Mouse (Mus musculus): ENCODE measurements at regions not wholly inside any gene's neighbourhood (a gene's known extent, or its start where the extent isn't known, plus 50 kb on each side); places are given as distances from the start of the nearest gene placed in this dataset.

DNA sequence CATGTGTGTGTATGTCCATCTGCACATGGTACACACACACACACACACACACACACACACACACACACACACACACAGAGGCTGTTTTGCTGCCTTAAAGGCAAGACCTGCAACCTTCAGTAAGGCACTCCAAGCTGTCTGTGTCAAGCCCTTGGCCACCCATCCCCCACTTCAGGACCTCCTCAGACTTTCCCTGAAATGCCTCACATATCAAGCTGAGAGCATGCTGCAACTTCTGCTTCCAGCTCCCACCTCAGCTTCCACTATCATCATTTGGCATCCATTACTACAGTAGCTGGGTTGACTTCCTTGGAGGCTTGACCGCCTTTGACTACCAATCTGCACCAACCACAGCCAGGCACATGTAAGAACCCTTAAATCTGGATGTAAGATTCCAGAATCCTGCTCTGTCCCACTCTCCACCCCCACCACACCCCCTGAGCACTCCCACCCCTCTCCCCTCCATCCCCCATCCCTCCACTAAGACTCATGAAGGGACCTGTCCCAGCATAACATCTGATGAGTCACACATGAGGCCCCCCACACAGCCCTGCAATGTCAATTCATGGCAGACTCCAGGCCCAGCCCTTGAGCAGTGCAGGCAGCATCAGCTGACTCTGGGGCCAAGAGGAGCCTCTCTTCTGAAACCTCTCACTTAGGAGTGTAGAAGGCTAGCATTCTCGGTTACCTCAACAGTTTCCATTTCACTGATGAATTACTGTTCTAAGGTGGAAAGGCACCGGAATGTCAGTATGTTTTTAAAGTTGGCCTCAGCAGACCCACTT lies 196.8 kb upstream of the Dio3 start:
- Histone ChIP-seq H3K4me1 (ENCODE audit: control insufficient read depth, insufficient read depth, low read length) (no peaks in the 10 kb centered on the region), H3K27ac (ENCODE audit: control insufficient read depth, insufficient read depth, low read depth, low read length, poor library complexity) (no peak overlapping the region), H3K4me3 (replicated peaks; ENCODE audit: control insufficient read depth, low read depth, low read length) (no peak overlapping the region)
- no peak for TF ChIP-seq POLR2A (IDR thresholded peaks at IDR 0.05; ENCODE audit: borderline replicate concordance, control insufficient read depth, low read depth, low read length)
- TF ChIP-seq CTCF (IDR thresholded peaks at IDR 0.05; ENCODE audit: control insufficient read depth, insufficient read depth, low read length) = no peak
- WGBS = 81% methylated on average over 3 of the region's 3 CpGs

DNA sequence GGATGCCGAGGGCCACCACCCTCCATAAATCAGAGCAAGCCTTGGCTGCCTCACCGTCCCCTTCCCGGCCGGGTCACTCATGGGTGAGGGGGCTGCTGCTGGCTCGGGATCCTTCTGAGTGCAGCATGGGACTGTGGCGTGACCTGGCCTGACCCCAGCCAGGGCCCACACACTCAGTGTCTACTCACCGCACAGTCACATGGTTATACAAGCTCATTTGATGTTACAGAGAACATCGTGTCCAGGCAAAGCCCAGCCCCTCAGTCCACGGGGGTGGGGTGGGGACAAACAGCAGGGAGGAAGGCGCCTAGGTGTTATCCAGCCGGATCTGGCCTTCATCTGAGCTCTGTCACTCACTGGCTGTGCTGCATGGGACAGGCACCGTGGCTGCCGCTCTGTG lies 195.9 kb upstream of the Dio3 start:
- 52% methylated on average over 13 of the region's 13 CpGs for WGBS
- TF ChIP-seq POLR2A (IDR thresholded peaks at IDR 0.05; ENCODE audit: borderline replicate concordance, control insufficient read depth, low read depth, low read length) (no peak), CTCF (IDR thresholded peaks at IDR 0.05; ENCODE audit: control insufficient read depth, insufficient read depth, low read length) (no peak)
- H3K4me1 ChIP-seq (ENCODE audit: control insufficient read depth, insufficient read depth, low read length) = no peaks in the 10 kb centered on the region
- no peak overlapping the region for H3K4me3 ChIP-seq (replicated peaks; ENCODE audit: control insufficient read depth, low read depth, low read length)
- no peak overlapping the region for H3K27ac ChIP-seq (ENCODE audit: control insufficient read depth, insufficient read depth, low read depth, low read length, poor library complexity)

DNA sequence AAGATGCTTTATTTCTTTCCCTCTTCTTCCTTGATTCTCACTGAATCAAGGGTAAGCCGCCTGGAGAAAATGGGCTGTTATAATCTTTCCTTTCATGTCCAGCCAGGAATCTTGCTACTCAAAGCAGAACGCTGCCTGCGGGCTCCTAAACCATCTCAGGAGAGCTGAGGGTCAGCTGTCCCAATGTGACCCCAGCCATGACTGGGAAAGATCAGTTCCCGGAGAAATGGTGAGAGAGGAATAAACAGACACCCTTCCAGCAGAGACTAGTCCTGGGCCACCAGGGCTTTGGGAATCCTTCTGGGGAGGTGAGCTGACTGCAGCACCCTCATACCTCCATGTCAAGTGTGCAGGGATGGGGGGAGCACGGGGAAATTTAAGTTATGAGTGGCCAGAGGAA lies 195.4 kb upstream of the Dio3 start:
- Histone ChIP-seq H3K27ac (ENCODE audit: control insufficient read depth, insufficient read depth, low read depth, low read length, poor library complexity) (no peak overlapping the region), H3K4me3 (replicated peaks; ENCODE audit: control insufficient read depth, low read depth, low read length) (no peak overlapping the region), H3K4me1 (ENCODE audit: control insufficient read depth, insufficient read depth, low read length) (no peaks in the 10 kb centered on the region)
- TF ChIP-seq POLR2A (IDR thresholded peaks at IDR 0.05; ENCODE audit: borderline replicate concordance, control insufficient read depth, low read depth, low read length) = no peak
- no peak for TF ChIP-seq CTCF (IDR thresholded peaks at IDR 0.05; ENCODE audit: control insufficient read depth, insufficient read depth, low read length)
- 65% methylated on average over 5 of the region's 5 CpGs for WGBS

DNA sequence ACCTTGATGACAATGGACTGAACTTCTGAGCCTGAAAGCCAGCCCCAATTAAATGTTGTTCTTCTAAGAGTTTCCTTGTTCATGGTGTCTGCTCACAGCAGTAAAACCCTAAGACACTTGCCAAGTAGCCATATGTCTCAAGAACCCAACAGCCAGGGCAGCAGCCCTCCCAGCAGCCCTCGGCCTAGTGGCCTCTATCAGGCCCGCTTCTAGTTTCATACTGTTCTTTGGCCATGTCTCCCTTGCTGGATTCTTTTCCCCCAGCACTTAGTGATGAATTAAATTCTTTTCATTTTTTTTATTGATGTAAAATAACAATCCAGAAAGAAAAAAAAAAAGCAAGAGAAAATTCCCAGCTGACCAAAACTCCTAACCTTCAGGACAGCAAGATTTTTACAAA lies 191.9 kb upstream of the Dio3 start:
- TF ChIP-seq CTCF (IDR thresholded peaks at IDR 0.05; ENCODE audit: control insufficient read depth, insufficient read depth, low read length) (no peak), POLR2A (IDR thresholded peaks at IDR 0.05; ENCODE audit: borderline replicate concordance, control insufficient read depth, low read depth, low read length) (no peak)
- Histone ChIP-seq H3K4me1 (ENCODE audit: control insufficient read depth, insufficient read depth, low read length) (no peaks in the 10 kb centered on the region), H3K27ac (ENCODE audit: control insufficient read depth, insufficient read depth, low read depth, low read length, poor library complexity) (no peak overlapping the region), H3K4me3 (replicated peaks; ENCODE audit: control insufficient read depth, low read depth, low read length) (no peak overlapping the region)
- WGBS = 67% methylated on average over 2 of the region's 2 CpGs

DNA sequence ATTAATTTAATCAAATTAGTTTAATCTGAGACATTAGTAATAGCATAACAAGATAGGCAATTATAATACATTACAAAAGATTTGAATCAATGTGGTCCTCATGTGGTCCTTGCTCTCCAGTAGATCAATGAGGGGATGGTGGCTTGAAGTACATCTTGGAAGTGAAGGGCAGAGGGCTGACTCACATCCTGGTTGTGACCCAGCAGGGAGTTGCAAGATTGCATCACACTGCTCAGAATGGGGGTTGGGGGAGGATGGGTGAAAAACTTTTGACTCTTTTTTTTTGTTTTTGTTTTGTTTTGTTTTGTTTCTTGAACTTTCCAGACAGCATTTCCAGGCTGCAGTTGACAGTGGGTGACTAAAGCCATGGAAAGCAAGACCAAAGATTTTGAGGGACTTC lies 191.1 kb upstream of the Dio3 start:
- no peak for TF ChIP-seq CTCF (IDR thresholded peaks at IDR 0.05; ENCODE audit: control insufficient read depth, insufficient read depth, low read length)
- Histone ChIP-seq H3K4me3 (replicated peaks; ENCODE audit: control insufficient read depth, low read depth, low read length) (no peak overlapping the region), H3K4me1 (ENCODE audit: control insufficient read depth, insufficient read depth, low read length) (no peaks in the 10 kb centered on the region), H3K27ac (ENCODE audit: control insufficient read depth, insufficient read depth, low read depth, low read length, poor library complexity) (no peak overlapping the region)

DNA sequence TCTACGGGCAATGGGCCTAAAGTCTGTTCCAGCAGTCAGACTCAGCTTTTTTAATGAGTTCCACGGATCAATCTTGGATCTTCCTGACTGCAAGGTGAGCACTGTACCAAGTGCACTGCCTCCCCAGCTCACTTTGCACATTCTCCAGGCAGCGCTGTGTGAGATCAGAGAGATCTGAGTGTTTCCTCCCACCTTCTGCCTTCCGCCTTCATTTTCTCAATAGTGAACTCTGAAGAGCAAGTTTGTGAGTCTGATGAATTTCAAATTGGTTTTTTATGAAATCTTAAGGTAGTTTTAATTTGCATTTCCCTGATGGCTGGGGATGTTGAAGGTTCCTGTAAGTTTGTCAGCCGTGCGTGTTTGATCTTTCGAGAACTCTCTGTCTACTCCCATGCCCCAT lies 176.7 kb upstream of the Dio3 start:
- TF ChIP-seq POLR2A (IDR thresholded peaks at IDR 0.05; ENCODE audit: borderline replicate concordance, control insufficient read depth, low read depth, low read length) (no peak), CTCF (IDR thresholded peaks at IDR 0.05; ENCODE audit: control insufficient read depth, insufficient read depth, low read length) (no peak)
- no peak overlapping the region for H3K27ac ChIP-seq (ENCODE audit: control insufficient read depth, insufficient read depth, low read depth, low read length, poor library complexity)
- no peaks in the 10 kb centered on the region for H3K4me1 ChIP-seq (ENCODE audit: control insufficient read depth, insufficient read depth, low read length)
- 82% methylated on average over 7 of the region's 7 CpGs for WGBS
- H3K4me3 ChIP-seq (replicated peaks; ENCODE audit: control insufficient read depth, low read depth, low read length) = no peak overlapping the region

DNA sequence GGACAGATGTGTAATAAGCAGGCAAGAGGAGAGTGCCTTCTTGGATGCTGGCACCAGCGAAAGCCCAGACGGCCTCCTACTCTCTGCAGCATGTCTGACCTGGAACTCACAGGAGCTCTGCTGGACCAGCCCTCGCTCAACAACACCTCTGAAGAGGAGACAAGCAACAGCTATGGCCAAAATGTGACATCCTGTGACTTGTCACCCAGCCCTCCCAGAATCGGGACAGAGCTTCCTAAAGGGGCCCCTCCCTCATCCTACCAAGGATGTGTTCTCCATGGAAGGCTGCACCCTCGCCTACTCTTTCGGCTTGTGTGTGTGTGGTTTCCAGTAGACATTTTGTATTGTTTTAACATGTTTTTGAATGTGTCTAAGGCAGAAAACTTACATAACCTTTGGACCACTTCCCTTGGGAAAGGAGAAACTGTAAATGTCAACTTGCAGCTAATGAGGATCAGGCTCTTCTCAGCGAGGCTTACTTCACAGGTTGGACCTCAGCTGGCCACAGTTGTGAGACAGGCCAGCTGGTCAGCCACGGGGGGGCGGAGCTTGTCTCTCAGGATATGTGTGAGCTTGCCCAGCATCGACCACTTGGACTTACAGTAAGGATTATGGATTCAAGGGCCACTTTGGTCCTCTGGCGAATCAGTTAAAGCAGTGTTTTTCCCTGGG lies 166.7 kb upstream of the Dio3 start:
- 68% methylated on average over 11 of the region's 11 CpGs for WGBS
- H3K4me3 ChIP-seq (replicated peaks; ENCODE audit: control insufficient read depth, low read depth, low read length) = no peak overlapping the region
- TF ChIP-seq POLR2A (IDR thresholded peaks at IDR 0.05; ENCODE audit: borderline replicate concordance, control insufficient read depth, low read depth, low read length) (no peak), CTCF (IDR thresholded peaks at IDR 0.05; ENCODE audit: control insufficient read depth, insufficient read depth, low read length) (no peak)
- H3K4me1 ChIP-seq (ENCODE audit: control insufficient read depth, insufficient read depth, low read length) = no peaks in the 10 kb centered on the region
- H3K27ac ChIP-seq (ENCODE audit: control insufficient read depth, insufficient read depth, low read depth, low read length, poor library complexity) = no peak overlapping the region

DNA sequence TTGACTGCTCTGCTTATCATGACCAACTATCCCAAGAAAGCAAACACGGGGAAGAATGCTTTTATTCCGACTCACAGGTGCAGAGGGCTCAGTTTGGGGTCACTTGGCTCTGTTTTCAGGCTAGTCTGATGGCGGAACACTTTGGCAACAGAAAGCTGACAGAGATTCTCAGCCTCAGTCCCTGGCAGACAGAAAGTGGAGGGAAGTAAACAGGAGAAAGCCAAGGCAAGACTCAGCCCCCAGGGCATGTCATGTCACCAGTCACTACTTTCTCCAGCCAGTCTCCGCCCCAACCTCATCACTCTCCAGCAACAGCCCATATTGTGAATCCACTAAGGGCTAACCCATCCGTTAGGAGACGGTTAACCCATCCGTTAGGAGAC lies 166.2 kb upstream of the Dio3 start:
- Histone ChIP-seq H3K4me3 (replicated peaks; ENCODE audit: control insufficient read depth, low read depth, low read length) (no peak overlapping the region), H3K4me1 (ENCODE audit: control insufficient read depth, insufficient read depth, low read length) (no peaks in the 10 kb centered on the region), H3K27ac (ENCODE audit: control insufficient read depth, insufficient read depth, low read depth, low read length, poor library complexity) (no peak overlapping the region)
- TF ChIP-seq CTCF (IDR thresholded peaks at IDR 0.05; ENCODE audit: control insufficient read depth, insufficient read depth, low read length) (no peak), POLR2A (IDR thresholded peaks at IDR 0.05; ENCODE audit: borderline replicate concordance, control insufficient read depth, low read depth, low read length) (no peak)
- 88% methylated on average over 7 of the region's 7 CpGs for WGBS

Measured in bone marrow, adult 2 months (tissue).